Mouse (Mus musculus): Measurements from ENCODE around the gene Smarca4. TPM values are rescaled to one million over a fixed set of nuclear protein-coding genes. Genes with fewer than 3 reads are reported as not detected.

Gene Smarca4
- polyA plus RNA-seq, 1 experiment: 37.7 TPM

GRCm38 (mm10) chr9:21616232-21616781 lies 338 bp downstream of the Smarca4 start:
- H3K4me3 ChIP-seq (replicated peaks; ENCODE audit: extremely low read depth, low read depth, low read length): peak overlapping the region; percentile 90
- peak; percentile 85 for DNase-seq
- TF ChIP-seq CTCF (IDR thresholded peaks at IDR 0.05; ENCODE audit: insufficient read depth, low read length) (no peak), POLR2A (IDR thresholded peaks at IDR 0.05; ENCODE audit: borderline replicate concordance, extremely low read depth, low read depth, low read length) (peak; percentile 53; the same call in 1 of the 2 replicates)
- WGBS: 2% methylated on average over 56 of the region's 57 CpGs
- peaks cover 8% of the 10 kb centered on the region for H3K4me1 ChIP-seq (ENCODE audit: control insufficient read depth, insufficient read depth, low read length)

GRCm38 (mm10) chr9:21617066-21617465 lies 1.1 kb downstream of the Smarca4 start:
- WGBS: 4% methylated on average over 10 of the region's 10 CpGs
- DNase-seq: peak; percentile 24

GRCm38 (mm10) chr9:21620229-21620628 lies 4.3 kb downstream of the Smarca4 start:
- WGBS: 68% methylated on average over 4 of the region's 4 CpGs
- peaks cover 8% of the 10 kb centered on the region for H3K4me1 ChIP-seq (ENCODE audit: control insufficient read depth, insufficient read depth, low read length)
- DNase-seq: no peak

More at GRCm38 (mm10) chr9:21617066-21617465, 1.1 kb downstream of the Smarca4 start:
- Histone ChIP-seq H3K4me1 (ENCODE audit: control insufficient read depth, insufficient read depth, low read length) (peaks cover 8% of the 10 kb centered on the region), H3K4me3 (replicated peaks; ENCODE audit: extremely low read depth, low read depth, low read length) (peak overlapping the region; percentile 90)
- TF ChIP-seq CTCF (IDR thresholded peaks at IDR 0.05; ENCODE audit: insufficient read depth, low read length) (no peak), POLR2A (IDR thresholded peaks at IDR 0.05; ENCODE audit: borderline replicate concordance, extremely low read depth, low read depth, low read length) (no peak)

GRCm38 (mm10) chr9:21622676-21623075 lies 6.7 kb downstream of the Smarca4 start:
- DNase-seq: no peak
- Histone ChIP-seq H3K4me1 (ENCODE audit: control insufficient read depth, insufficient read depth, low read length) (peaks cover 3% of the 10 kb centered on the region; the same call in 1 of the 2 replicates), H3K4me3 (replicated peaks; ENCODE audit: extremely low read depth, low read depth, low read length) (no peak overlapping the region)
- TF ChIP-seq CTCF (IDR thresholded peaks at IDR 0.05; ENCODE audit: insufficient read depth, low read length) (no peak), POLR2A (IDR thresholded peaks at IDR 0.05; ENCODE audit: borderline replicate concordance, extremely low read depth, low read depth, low read length) (no peak)
- 88% methylated on average over 1 of the region's 1 CpGs for WGBS

More at GRCm38 (mm10) chr9:21620229-21620628, 4.3 kb downstream of the Smarca4 start:
- TF ChIP-seq POLR2A (IDR thresholded peaks at IDR 0.05; ENCODE audit: borderline replicate concordance, extremely low read depth, low read depth, low read length): no peak
- TF ChIP-seq CTCF (IDR thresholded peaks at IDR 0.05; ENCODE audit: insufficient read depth, low read length): no peak
- H3K4me3 ChIP-seq (replicated peaks; ENCODE audit: extremely low read depth, low read depth, low read length): no peak overlapping the region

- TF ChIP-seq POLR2A (IDR thresholded peaks at IDR 0.05; ENCODE audit: borderline replicate concordance, extremely low read depth, low read depth, low read length): no peak
- TF ChIP-seq CTCF (IDR thresholded peaks at IDR 0.05; ENCODE audit: insufficient read depth, low read length): no peak
- DNase-seq: no peak
- Histone ChIP-seq H3K4me3 (replicated peaks; ENCODE audit: extremely low read depth, low read depth, low read length) (no peak overlapping the region), H3K4me1 (ENCODE audit: control insufficient read depth, insufficient read depth, low read length) (no peaks in the 10 kb centered on the region)
- WGBS: 82% methylated on average over 10 of the region's 10 CpGs
Observed at GRCm38 (mm10) chr9:21625342-21626339, 9.7 kb downstream of the Smarca4 start.

- Histone ChIP-seq H3K4me3 (replicated peaks; ENCODE audit: extremely low read depth, low read depth, low read length) (no peak overlapping the region), H3K4me1 (ENCODE audit: control insufficient read depth, insufficient read depth, low read length) (no peaks in the 10 kb centered on the region)
- TF ChIP-seq POLR2A (IDR thresholded peaks at IDR 0.05; ENCODE audit: borderline replicate concordance, extremely low read depth, low read depth, low read length) (no peak), CTCF (IDR thresholded peaks at IDR 0.05; ENCODE audit: insufficient read depth, low read length) (peak; percentile 21; the same call in 1 of the 2 replicates)
- no peak for DNase-seq
Observed at GRCm38 (mm10) chr9:21626571-21626970, 10.6 kb downstream of the Smarca4 start.

GRCm38 (mm10) chr9:21627145-21627795 lies 11.3 kb downstream of the Smarca4 start:
- TF ChIP-seq CTCF (IDR thresholded peaks at IDR 0.05; ENCODE audit: insufficient read depth, low read length) (no peak), POLR2A (IDR thresholded peaks at IDR 0.05; ENCODE audit: borderline replicate concordance, extremely low read depth, low read depth, low read length) (no peak)
- no peak for DNase-seq
- 68% methylated on average over 5 of the region's 5 CpGs for WGBS
- no peak overlapping the region for H3K4me3 ChIP-seq (replicated peaks; ENCODE audit: extremely low read depth, low read depth, low read length)
- H3K4me1 ChIP-seq (ENCODE audit: control insufficient read depth, insufficient read depth, low read length): no peaks in the 10 kb centered on the region

GRCm38 (mm10) chr9:21630673-21631072 lies 14.7 kb downstream of the Smarca4 start:
- WGBS: 54% methylated on average over 3 of the region's 3 CpGs
- peak; percentile 22; the same call in 1 of the 2 replicates for TF ChIP-seq CTCF (IDR thresholded peaks at IDR 0.05; ENCODE audit: insufficient read depth, low read length)
- no peak for TF ChIP-seq POLR2A (IDR thresholded peaks at IDR 0.05; ENCODE audit: borderline replicate concordance, extremely low read depth, low read depth, low read length)
- DNase-seq: peak; percentile 34
- H3K4me1 ChIP-seq (ENCODE audit: control insufficient read depth, insufficient read depth, low read length): no peaks in the 10 kb centered on the region
- H3K4me3 ChIP-seq (replicated peaks; ENCODE audit: extremely low read depth, low read depth, low read length): no peak overlapping the region

GRCm38 (mm10) chr9:21633106-21633505 lies 17.1 kb downstream of the Smarca4 start:
- TF ChIP-seq CTCF (IDR thresholded peaks at IDR 0.05; ENCODE audit: insufficient read depth, low read length): no peak
- TF ChIP-seq POLR2A (IDR thresholded peaks at IDR 0.05; ENCODE audit: borderline replicate concordance, extremely low read depth, low read depth, low read length): no peak

More at GRCm38 (mm10) chr9:21633106-21633505, 17.1 kb downstream of the Smarca4 start:
- no peak for DNase-seq
- 90% methylated on average over 3 of the region's 3 CpGs for WGBS
- Histone ChIP-seq H3K4me3 (replicated peaks; ENCODE audit: extremely low read depth, low read depth, low read length) (no peak overlapping the region), H3K4me1 (ENCODE audit: control insufficient read depth, insufficient read depth, low read length) (no peaks in the 10 kb centered on the region)
